Mouse (Mus musculus) limb, embryonic 10.5 days (tissue): Measurements from ENCODE around the gene Snx7. TPM values are rescaled to one million over a fixed set of nuclear protein-coding genes. Genes with fewer than 3 reads are reported as not detected.
A peak's percentile ranks its signal among the peaks of the same experiment; 100 is the strongest.

Experiments
- DNase-seq: peaks from one replicate; pipeline ENCODE4 v3.0.0-alpha.2; 2017; ENCODE audit warnings: low spot score
- H3K27ac ChIP-seq: fragments of 300-500 bp; sonication (generic); 2 replicates; pipeline ENCODE4 v1.5.1; 2016; ENCODE audit warnings: mild to moderate bottlenecking
- H3K27me3 ChIP-seq: fragments of 300-500 bp; sonication (generic); 2 replicates; pipeline ENCODE4 v1.6.1; 2016; ENCODE audit warnings: low read depth, mild to moderate bottlenecking; ENCODE audit not compliant: poor library complexity, severe bottlenecking
- H3K36me3 ChIP-seq: fragments of 300-500 bp; sonication (generic); 2 replicates; pipeline ENCODE4 v1.6.1; 2016; ENCODE audit warnings: mild to moderate bottlenecking, moderate library complexity
- H3K4me1 ChIP-seq: fragments of 300-500 bp; sonication (generic); 2 replicates; pipeline ENCODE4 v1.6.1; 2016
- H3K4me3 ChIP-seq: fragments of 300-500 bp; sonication (generic); 2 replicates; pipeline ENCODE4 v1.5.1; 2016; ENCODE audit warnings: mild to moderate bottlenecking, moderate library complexity
- H3K9me3 ChIP-seq: fragments of 300-500 bp; sonication (generic); replicated peaks from 2 replicates; pipeline ENCODE4 v1.6.1; 2016; ENCODE audit warnings: mild to moderate bottlenecking
- WGBS: fragments of 180-500 bp; shearing (Covaris S2); methylation state at CpG from one replicate; pipeline ENCODE4 v1.1.7; 2016; 5-methylcytosine and 5-hydroxymethylcytosine counted together
- microRNA-seq: library from miRNA; unstranded; fragments of <30 nt; microRNA quantifications from one replicate; pipeline ENCODE4, GENCODE M21; 2017
- polyA plus RNA-seq: library from polyadenylated mRNA; unstranded; fragments of >200 nt; fragmentation: Nextera tagmentation; extraction: Ambion mirVana; gene quantifications from 2 replicates; pipeline ENCODE4 v1.2.1, GENCODE M21; 2016

Snx7 gene
- polyA plus RNA-seq, 1 experiment from 2014 or later: 12.7 TPM

GRCm38 (mm10) chr3:117791951-117792350, 76.8 kb downstream of the Snx7 start:
- no peaks in the 10 kb centered on the region for H3K27me3 ChIP-seq
- DNase-seq: no peak
- no peak overlapping the region for H3K27ac ChIP-seq
- 77% methylated on average over 4 of the region's 4 CpGs for WGBS
- H3K36me3 ChIP-seq: no peaks in the 10 kb centered on the region
- H3K9me3 ChIP-seq: no peaks in the 10 kb centered on the region
- peaks cover 15% of the 10 kb centered on the region for H3K4me1 ChIP-seq
- no peak overlapping the region for H3K4me3 ChIP-seq

GRCm38 (mm10) chr3:117791273-117791672, 77.5 kb downstream of the Snx7 start:
- no peak for DNase-seq
- peaks cover 15% of the 10 kb centered on the region for H3K4me1 ChIP-seq
- no peaks in the 10 kb centered on the region for H3K36me3 ChIP-seq
- no peaks in the 10 kb centered on the region for H3K9me3 ChIP-seq
- 86% methylated on average over 2 of the region's 2 CpGs for WGBS
- H3K27ac ChIP-seq: no peak overlapping the region
- no peaks in the 10 kb centered on the region for H3K27me3 ChIP-seq
- H3K4me3 ChIP-seq: no peak overlapping the region

DNA sequence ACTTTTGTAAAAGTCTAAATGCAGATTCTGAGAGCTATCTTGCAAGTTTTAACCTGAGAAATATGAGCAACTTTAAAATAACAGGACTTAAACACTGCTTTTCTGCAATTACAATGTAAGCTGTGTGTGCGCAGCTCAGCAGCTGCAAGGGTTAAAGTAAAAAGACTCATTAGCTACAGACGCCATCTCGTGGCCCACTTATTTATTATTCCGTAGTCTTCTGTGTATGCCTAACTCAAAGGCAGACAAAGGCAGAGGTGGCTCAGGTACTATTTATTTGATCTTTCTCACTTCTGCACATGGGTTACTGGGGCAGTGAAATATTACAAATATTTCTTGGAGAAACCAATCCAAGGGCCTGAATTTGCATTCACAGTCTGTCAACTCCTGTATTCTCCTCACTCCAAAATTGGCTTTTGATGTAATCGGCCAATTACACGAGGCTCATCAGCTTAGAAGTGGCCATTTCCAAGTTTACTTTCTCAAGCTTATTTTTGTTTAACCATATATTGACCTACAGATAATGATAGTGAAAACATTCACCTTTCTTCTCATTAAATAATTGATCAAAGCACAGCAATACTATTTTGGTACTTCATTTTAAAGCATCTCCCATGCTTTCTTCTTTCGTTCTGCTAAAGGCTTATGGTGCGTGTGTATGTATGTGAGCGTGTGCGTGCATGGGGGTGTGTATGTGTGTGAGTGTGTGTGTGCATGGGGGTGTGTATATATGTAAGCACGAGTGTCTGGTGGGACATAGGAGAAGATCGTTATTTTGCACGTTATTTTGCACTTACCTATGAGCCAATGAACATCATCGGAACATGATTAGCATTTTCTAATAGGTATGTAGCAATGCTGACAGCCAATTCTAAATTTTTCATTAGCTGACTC, 79.7 kb downstream of the Snx7 start:
- WGBS: 76% methylated on average over 14 of the region's 14 CpGs
- Histone ChIP-seq H3K4me3 (no peak overlapping the region), H3K9me3 (no peaks in the 10 kb centered on the region), H3K4me1 (peaks cover 15% of the 10 kb centered on the region), H3K27ac (no peak overlapping the region), H3K36me3 (no peaks in the 10 kb centered on the region), H3K27me3 (no peaks in the 10 kb centered on the region)
- DNase-seq: peak; percentile 35

- 0 out of 2 replicates have a peak overlapping the region, but pooled peaks have one; percentile 5 for H3K27ac ChIP-seq
- 61% methylated on average over 6 of the region's 6 CpGs for WGBS
- peaks cover 15% of the 10 kb centered on the region for H3K4me1 ChIP-seq
- H3K9me3 ChIP-seq: no peaks in the 10 kb centered on the region
- H3K36me3 ChIP-seq: no peaks in the 10 kb centered on the region
- no peaks in the 10 kb centered on the region for H3K27me3 ChIP-seq
- DNase-seq: peak; percentile 31
- no peak overlapping the region for H3K4me3 ChIP-seq
Measured at GRCm38 (mm10) chr3:117787247-117787646, 81.5 kb downstream of the Snx7 start.

DNA sequence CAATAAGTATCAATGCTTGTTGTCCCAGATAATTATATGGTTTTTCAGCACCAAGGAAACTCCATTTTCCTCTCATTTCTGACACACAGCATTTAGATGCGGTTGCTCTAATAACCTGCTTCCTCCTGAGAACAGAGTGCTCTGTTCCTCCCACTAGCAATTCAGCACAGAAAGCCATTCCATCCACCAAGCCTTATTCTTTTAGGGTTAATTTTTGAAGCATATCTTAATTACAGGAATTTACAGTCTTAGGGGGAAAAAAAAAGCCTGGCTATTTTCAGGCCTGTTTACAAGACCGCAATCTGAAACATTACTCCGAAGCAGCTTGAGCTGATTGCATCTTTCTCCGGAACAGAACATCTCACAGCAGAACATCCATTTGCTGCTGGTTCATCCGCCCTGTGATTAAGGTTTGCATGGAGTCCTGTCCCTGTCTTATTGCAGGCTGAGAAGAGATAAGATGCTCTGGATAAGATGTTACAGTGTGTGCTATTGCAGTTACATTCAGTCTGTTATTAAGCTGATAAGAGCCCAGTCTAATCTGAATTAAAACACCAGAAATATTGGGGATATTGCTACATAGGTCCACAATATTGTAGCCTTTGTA, 116.5 kb downstream of the Snx7 start:
- no peak for DNase-seq
- no peaks in the 10 kb centered on the region for H3K36me3 ChIP-seq
- no peak overlapping the region for H3K27ac ChIP-seq
- no peaks in the 10 kb centered on the region for H3K9me3 ChIP-seq
- 89% methylated on average over 5 of the region's 5 CpGs for WGBS
- no peaks in the 10 kb centered on the region for H3K4me1 ChIP-seq
- H3K27me3 ChIP-seq: no peaks in the 10 kb centered on the region
- no peak overlapping the region for H3K4me3 ChIP-seq

DNA sequence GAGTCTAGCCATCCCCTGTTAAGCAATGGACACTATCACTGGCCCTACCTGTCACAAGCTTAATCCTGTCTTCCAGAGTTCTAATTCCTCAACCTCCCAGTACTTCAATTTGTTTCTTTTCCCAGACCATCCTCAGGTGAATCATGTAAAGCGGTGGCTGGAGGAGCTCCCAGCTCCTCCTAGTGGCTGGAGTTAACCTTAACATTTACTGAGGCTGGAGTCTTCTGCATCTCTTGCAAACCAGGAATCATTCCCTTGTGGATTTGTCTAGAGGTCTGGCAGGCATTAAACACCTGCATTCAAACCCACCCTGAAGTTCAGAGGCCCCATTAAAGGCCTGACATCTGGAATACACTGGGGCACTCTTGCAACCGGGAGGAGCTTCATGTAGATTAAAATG, 117.1 kb downstream of the Snx7 start:
- Histone ChIP-seq H3K27me3 (no peaks in the 10 kb centered on the region), H3K4me1 (no peaks in the 10 kb centered on the region), H3K27ac (no peak overlapping the region), H3K9me3 (no peaks in the 10 kb centered on the region), H3K4me3 (no peak overlapping the region), H3K36me3 (no peaks in the 10 kb centered on the region)
- DNase-seq: no peak
- WGBS: 60% methylated on average over 2 of the region's 2 CpGs

- no peaks in the 10 kb centered on the region for H3K27me3 ChIP-seq
- no peaks in the 10 kb centered on the region for H3K36me3 ChIP-seq
- H3K4me3 ChIP-seq: no peak overlapping the region
- WGBS: 88% methylated on average over 3 of the region's 3 CpGs
- no peaks in the 10 kb centered on the region for H3K9me3 ChIP-seq
- no peak overlapping the region for H3K27ac ChIP-seq
- H3K4me1 ChIP-seq: no peaks in the 10 kb centered on the region
- no peak for DNase-seq
Measured at GRCm38 (mm10) chr3:117749256-117749655, 119.5 kb downstream of the Snx7 start.

- H3K27ac ChIP-seq: no peak overlapping the region
- DNase-seq: no peak
- no peaks in the 10 kb centered on the region for H3K36me3 ChIP-seq
- H3K4me3 ChIP-seq: no peak overlapping the region
- H3K9me3 ChIP-seq: no peaks in the 10 kb centered on the region
- 83% methylated on average over 5 of the region's 5 CpGs for WGBS
- no peaks in the 10 kb centered on the region for H3K4me1 ChIP-seq
- H3K27me3 ChIP-seq: no peaks in the 10 kb centered on the region
Measured at GRCm38 (mm10) chr3:117739760-117740159, 129.0 kb downstream of the Snx7 start.

- 83% methylated on average over 4 of the region's 4 CpGs for WGBS
- no peak overlapping the region for H3K4me3 ChIP-seq
Measured at GRCm38 (mm10) chr3:117732661-117733060, 136.1 kb downstream of the Snx7 start.

More at GRCm38 (mm10) chr3:117732661-117733060, 136.1 kb downstream of the Snx7 start:
- H3K27me3 ChIP-seq: no peaks in the 10 kb centered on the region
- H3K27ac ChIP-seq: no peak overlapping the region
- no peaks in the 10 kb centered on the region; the same call in 1 of the 2 replicates for H3K4me1 ChIP-seq
- DNase-seq: no peak
- H3K36me3 ChIP-seq: no peaks in the 10 kb centered on the region
- H3K9me3 ChIP-seq: no peaks in the 10 kb centered on the region

Small RNA genes within 50 kb of the gene (microRNA-seq; reads per million reads assigned to microRNA genes)
- not detected for gene Gm24811
